Mouse (Mus musculus) C2C12 (cell line): ENCODE results near the gene Zfp867.

Experiments used
- CEBPB ChIP-seq: IDR thresholded peaks from one replicate; pipeline ENCODE4 v1.6.1; 2011; ENCODE audit warnings: low read depth, mild to moderate bottlenecking, control low read depth, moderate library complexity
- CTCF ChIP-seq: IDR thresholded peaks from one replicate; pipeline ENCODE4 v1.5.1; 2011; ENCODE audit not compliant: control insufficient read depth, insufficient read depth, insufficient read length
- MAX ChIP-seq: IDR thresholded peaks from one replicate; pipeline ENCODE4 v1.6.1; 2011; ENCODE audit warnings: mild to moderate bottlenecking, control low read depth
- MYOD1 ChIP-seq: IDR thresholded peaks from one replicate; pipeline ENCODE4 v1.6.1; 2011; ENCODE audit warnings: low read depth; ENCODE audit not compliant: control insufficient read depth, insufficient read length
- MYOG ChIP-seq: IDR thresholded peaks from one replicate; pipeline ENCODE4 v1.6.1; 2011; ENCODE audit not compliant: control insufficient read depth, insufficient read length; ENCODE audit errors: extremely low read depth
- USF1 ChIP-seq: IDR thresholded peaks from one replicate; pipeline ENCODE4 v1.6.1; 2011; ENCODE audit warnings: low read depth, mild to moderate bottlenecking, control low read depth, moderate library complexity

DNA sequence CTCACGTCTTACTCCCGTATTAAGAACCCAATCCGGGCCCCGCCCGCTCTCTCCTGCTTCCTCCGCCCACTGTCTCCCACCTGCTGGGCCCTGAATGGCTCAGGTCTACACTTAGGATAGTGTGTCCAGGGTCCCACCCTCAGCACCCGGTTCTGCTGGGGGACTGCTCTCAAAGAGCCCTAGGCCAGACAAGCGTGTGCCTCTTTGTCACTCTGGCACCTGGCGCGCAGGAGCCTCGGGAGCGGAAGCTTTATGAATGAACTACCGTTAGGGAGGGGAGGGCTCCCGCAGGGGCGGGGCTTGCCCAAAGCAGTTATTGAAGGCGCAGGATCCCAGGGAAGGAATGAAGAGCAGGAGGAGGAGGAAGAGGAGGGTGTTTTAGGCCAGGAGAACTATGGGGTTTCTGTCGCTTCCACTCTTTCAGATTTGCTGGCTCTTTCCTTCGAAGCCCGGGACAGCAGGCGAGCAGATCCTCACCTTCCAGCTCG, 33.1 kb upstream of the Zfp867 start:
- TF ChIP-seq MYOD1, result no peak
- TF ChIP-seq MAX, result no peak
- no peak for TF ChIP-seq CTCF
- no peak for TF ChIP-seq USF1
- no peak for TF ChIP-seq CEBPB
- no peak for TF ChIP-seq MYOG
